Mouse (Mus musculus) macrophage (primary cell): ENCODE data around the gene Bbip1. TPM values are rescaled to one million over a fixed set of nuclear protein-coding genes. Genes with fewer than 3 reads are reported as not detected.
"Not testable (repeated sequence)": the region's sequence is repeated elsewhere in the genome, so short reads cannot be mapped to it uniquely, and the experiment has no call there.

Experiments used
- H3K27ac ChIP-seq: fragments of 350-480 bp; formaldehyde crosslinking; 2 replicates; pipeline ENCODE4 v1.9.0; 2021
- H3K36me3 ChIP-seq: fragments of 350-480 bp; formaldehyde crosslinking; 2 replicates; pipeline ENCODE4 v1.9.0; 2021; ENCODE audit errors: inconsistent target
- H3K4me3 ChIP-seq: fragments of 350-480 bp; formaldehyde crosslinking; 2 replicates; pipeline ENCODE4 v1.9.0; 2021; ENCODE audit errors: inconsistent target
- H3K79me2 ChIP-seq: fragments of 350-480 bp; formaldehyde crosslinking; 2 replicates; pipeline ENCODE4 v1.9.0; 2021; ENCODE audit errors: inconsistent target
- WGBS: methylation state at CpG from one replicate; pipeline ENCODE4 v1.1.7; 2026; ENCODE audit warnings: inconsistent platforms; ENCODE audit not compliant: missing documents; 5-methylcytosine and 5-hydroxymethylcytosine counted together
- polyA plus RNA-seq: library from polyadenylated mRNA; stranded (reverse); fragments of 250-400 nt; gene quantifications from 3 replicates; pipeline ENCODE4 v1.2.4, GENCODE M21; 2018; ENCODE audit warnings: inconsistent platforms

Gene Bbip1
- polyA plus RNA-seq, 1 experiment from 2014 or later = 49.1 TPM

DNA sequence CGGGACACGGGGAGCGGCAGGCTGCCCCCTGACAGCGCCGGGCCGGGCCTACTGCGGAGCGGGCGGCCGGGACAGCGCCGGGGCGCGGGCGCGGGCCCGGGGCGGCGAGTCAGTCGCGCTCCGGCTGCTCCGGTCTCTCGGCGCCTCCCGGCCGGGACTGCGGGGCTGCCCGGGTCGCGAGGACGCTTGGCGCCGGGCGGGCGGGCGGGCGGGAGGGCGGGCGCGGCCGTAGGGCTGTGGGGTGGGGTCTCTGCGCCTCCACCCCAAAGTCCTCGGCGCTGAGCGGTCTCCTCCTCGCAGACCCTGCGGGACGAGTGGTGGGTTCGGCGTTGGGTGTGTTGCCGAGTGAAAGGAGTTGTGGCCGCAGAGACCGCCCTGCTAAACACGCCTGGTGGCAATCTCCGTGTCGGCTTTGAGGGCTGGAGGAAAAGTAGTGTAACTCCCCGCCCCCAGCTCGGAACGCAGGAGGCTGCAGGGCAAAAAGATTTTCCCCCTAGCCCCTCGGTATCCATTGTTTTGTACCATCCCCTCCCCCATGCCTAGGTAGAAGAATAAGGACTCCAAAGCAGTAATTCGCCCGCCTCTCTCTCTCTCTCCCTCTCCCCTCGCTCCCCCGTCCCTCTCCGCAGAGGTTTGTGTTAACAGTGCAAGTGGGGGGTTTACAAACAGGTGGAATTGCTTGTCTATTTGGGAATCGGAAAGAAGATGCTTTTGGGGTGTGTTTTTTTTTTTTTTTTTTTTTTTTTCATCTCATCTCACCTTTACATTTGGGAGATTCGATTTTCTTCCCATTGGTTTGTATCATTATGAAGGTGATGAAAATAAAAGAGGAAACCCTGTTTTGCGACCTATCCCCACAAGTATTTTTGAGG is 980 bp upstream of the Bbip1 start:
- Histone ChIP-seq H3K79me2 (peaks cover 69% of the 10 kb centered on the region), H3K27ac (0 out of 2 replicates have a peak overlapping the region, but pooled peaks have one; percentile 7), H3K4me3 (peak overlapping the region; percentile 74), H3K36me3 (no peaks in the 10 kb centered on the region)
- under 1% methylated on average over 47 of the region's 69 CpGs for WGBS

- WGBS = 0% methylated on average over 44 of the region's 47 CpGs
Measured at GRCm38 (mm10) chr19:53944786-53945169, 351 bp upstream of the Bbip1 start.

DNA sequence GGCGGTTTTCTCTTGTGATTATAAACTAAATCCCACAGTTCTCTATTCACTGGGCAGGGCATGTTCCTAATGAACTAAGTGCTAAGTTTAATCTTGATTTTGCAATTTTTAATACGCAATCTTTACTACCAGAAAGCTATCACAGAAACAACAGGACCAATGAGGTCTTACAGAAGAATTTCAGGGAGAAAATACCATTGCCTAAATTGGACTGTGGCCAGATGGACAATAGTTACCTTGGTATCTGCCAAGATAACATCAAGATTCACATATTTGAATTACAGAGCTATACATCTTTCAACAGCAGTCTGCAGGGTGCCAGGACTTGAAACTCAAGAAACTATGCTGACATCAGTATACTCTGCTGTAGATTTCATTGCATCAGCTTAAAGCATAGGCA is 2.1 kb downstream of the Bbip1 start:
- 73% methylated on average over 2 of the region's 2 CpGs for WGBS
- Histone ChIP-seq H3K4me3 (no peak overlapping the region), H3K27ac (peak overlapping the region; percentile 78; the same call in 1 of the 2 replicates), H3K36me3 (peaks cover 10% of the 10 kb centered on the region; the same call in 1 of the 2 replicates), H3K79me2 (peaks cover 38% of the 10 kb centered on the region)

More at GRCm38 (mm10) chr19:53944786-53945169, 351 bp upstream of the Bbip1 start:
- Histone ChIP-seq H3K27ac (no peak overlapping the region), H3K36me3 (no peaks in the 10 kb centered on the region), H3K79me2 (peaks cover 63% of the 10 kb centered on the region), H3K4me3 (no peak overlapping the region)

- WGBS = 90% methylated on average over 4 of the region's 4 CpGs
- H3K27ac ChIP-seq = no peak overlapping the region
Measured at GRCm38 (mm10) chr19:53941139-53941538, 3.3 kb downstream of the Bbip1 start.

DNA sequence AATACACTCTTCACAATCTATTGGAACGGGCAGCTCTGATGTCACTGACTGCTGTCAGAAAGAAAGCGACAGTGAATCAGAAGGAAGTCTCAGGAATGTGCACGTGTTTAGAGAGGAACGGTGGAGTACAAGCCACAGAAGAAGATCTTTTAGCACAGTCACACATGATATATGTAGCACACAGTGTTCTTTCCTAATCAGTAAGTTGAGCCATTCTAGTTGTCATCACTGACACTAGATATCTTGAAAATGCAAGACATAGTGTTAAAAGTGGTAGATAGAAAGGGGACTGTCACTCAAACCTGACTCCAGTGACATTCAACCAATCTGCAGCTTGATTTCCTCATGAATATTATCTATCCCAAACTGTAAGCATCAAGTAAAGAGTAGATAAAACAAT is 5.0 kb downstream of the Bbip1 start:
- 73% methylated on average over 4 of the region's 4 CpGs for WGBS
- Histone ChIP-seq H3K79me2 (peaks cover 17% of the 10 kb centered on the region; the same call in 1 of the 2 replicates), H3K27ac (no peak overlapping the region), H3K36me3 (peaks cover 10% of the 10 kb centered on the region; the same call in 1 of the 2 replicates), H3K4me3 (no peak overlapping the region)

More at GRCm38 (mm10) chr19:53941139-53941538, 3.3 kb downstream of the Bbip1 start:
- peaks cover 26% of the 10 kb centered on the region for H3K79me2 ChIP-seq
- no peak overlapping the region for H3K4me3 ChIP-seq
- peaks cover 10% of the 10 kb centered on the region; the same call in 1 of the 2 replicates for H3K36me3 ChIP-seq

- no peak overlapping the region for H3K27ac ChIP-seq
- peaks cover 32% of the 10 kb centered on the region; the same call in 1 of the 2 replicates for H3K36me3 ChIP-seq
- no peak overlapping the region for H3K4me3 ChIP-seq
- no peaks in the 10 kb centered on the region for H3K79me2 ChIP-seq
Measured at GRCm38 (mm10) chr19:53934046-53934445, 10.4 kb downstream of the Bbip1 start.

GRCm38 (mm10) chr19:53933050-53933449 is 11.4 kb downstream of the Bbip1 start:
- Histone ChIP-seq H3K27ac (no peak overlapping the region), H3K4me3 (no peak overlapping the region), H3K36me3 (peaks cover 28% of the 10 kb centered on the region; the same call in 1 of the 2 replicates), H3K79me2 (no peaks in the 10 kb centered on the region)

DNA sequence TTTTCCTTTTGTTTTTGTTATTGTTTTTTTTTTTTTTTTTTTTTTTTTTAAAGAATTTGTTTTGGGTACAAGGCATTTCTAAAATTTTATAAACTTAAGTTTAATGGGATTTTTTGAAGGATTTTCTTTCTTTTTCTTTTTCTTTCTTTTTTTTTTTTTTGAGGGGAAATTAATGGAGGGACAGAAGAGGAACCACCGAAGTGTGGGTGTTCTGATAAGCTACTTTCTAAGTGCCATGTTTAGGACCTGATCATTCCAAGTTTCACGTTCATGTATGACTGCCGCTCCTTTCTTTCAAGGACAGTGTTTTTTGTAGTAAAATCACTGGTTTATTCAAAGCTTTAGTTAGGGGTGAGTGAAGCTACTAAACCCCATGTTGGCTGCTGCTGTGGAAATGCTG is 15.2 kb downstream of the Bbip1 start:
- no peak overlapping the region for H3K27ac ChIP-seq
- H3K79me2 ChIP-seq = no peaks in the 10 kb centered on the region
- H3K4me3 ChIP-seq = no peak overlapping the region
- WGBS = 48% methylated on average over 3 of the region's 3 CpGs
- peaks cover 22% of the 10 kb centered on the region; the same call in 1 of the 2 replicates for H3K36me3 ChIP-seq

DNA sequence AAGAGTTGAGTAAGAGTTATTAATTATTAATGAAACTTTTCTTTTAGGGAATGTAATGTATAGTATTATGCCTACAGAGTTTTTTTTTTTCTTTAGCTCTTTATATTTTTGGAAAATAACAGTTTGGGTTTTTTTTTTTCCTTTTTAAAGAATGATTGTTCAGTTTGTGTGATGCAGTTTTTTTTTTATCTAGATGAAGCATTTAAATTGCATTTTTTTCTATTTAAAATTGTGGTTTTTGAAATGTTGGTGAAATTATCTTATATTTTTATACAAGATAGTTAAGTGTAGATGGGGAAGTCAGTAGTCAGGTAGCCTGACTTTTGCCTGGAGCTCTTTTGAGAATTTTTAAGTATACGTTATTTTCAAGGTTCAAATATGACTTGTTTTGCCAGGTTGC is 17.7 kb downstream of the Bbip1 start:
- Histone ChIP-seq H3K27ac (no peak overlapping the region), H3K79me2 (no peaks in the 10 kb centered on the region), H3K4me3 (no peak overlapping the region), H3K36me3 (peaks cover 19% of the 10 kb centered on the region; the same call in 1 of the 2 replicates)
- WGBS = 100% methylated on average over 1 of the region's 1 CpGs

DNA sequence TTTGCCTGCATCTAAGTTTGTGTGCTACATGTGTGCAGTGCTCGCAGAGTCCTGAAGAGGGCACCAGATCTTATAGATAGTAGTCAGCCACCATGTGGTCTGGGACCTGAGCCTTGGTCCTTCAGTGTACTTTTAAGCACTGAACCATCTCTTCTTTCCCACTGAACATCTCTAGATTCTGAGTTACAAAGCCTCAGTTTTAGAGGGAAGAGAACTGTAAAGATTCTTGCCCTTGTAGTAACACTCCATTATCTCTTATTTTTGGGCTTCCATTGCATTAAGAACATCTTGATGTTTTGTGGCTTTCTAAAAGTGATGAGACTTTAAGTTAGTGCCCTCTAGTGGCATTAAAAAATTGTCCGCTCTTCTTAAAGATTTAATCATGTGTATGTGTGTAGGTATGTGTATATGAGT is 19.1 kb downstream of the Bbip1 start:
- H3K79me2 ChIP-seq = no peaks in the 10 kb centered on the region
- peaks cover 7% of the 10 kb centered on the region; the same call in 1 of the 2 replicates for H3K36me3 ChIP-seq
- no peak overlapping the region for H3K27ac ChIP-seq
- no peak overlapping the region for H3K4me3 ChIP-seq
- 76% methylated on average over 2 of the region's 2 CpGs for WGBS

GRCm38 (mm10) chr19:53921996-53922395 is 22.4 kb downstream of the Bbip1 start:
- 97% methylated on average over 3 of the region's 3 CpGs for WGBS
- H3K36me3 ChIP-seq, H3K27ac ChIP-seq, H3K4me3 ChIP-seq, H3K79me2 ChIP-seq: not testable (repeated sequence)

DNA sequence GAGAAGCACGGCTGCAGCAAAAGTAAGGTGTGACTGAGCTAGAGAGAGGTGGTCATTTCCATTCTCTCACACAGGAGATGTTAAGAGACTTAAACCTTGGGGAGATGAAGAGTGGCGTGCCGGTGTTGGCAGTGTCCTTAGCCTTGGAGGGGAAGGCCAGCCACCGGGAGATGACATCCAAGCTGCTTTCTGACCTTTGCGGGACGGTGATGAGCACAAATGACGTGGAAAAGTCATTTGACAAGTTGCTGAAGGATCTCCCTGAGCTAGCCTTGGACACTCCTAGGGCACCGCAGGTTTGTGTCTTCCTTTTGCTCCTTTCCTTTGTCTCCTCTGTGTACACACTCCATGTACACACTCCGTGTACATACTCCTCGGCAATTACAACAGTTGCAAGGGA is 24.9 kb downstream of the Bbip1 start:
- Histone ChIP-seq H3K4me3 (no peak overlapping the region), H3K36me3 (no peaks in the 10 kb centered on the region)
- WGBS = 93% methylated on average over 10 of the region's 10 CpGs

DNA sequence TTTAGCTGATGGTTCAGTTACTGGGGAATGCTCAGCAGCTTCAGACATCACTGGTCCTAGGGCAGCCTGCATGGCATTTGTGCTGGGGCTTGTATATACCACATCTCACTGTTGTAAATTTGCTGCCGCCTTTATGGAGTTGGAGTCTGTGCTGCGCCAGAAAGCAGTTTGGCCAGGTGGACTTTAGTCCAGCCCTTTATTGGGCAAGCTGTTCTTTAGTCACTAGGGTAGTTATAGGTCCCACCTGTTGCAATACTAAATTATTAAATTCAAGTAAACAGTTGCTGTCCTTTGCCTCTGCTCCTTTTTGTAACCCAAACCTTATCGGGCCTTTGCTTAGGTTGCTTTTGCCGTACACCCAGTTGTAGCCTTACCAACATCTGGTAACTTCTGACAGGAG is 29.5 kb downstream of the Bbip1 start:
- Histone ChIP-seq H3K36me3 (no peaks in the 10 kb centered on the region), H3K4me3 (no peak overlapping the region), H3K27ac (no peak overlapping the region), H3K79me2 (no peaks in the 10 kb centered on the region)
- 98% methylated on average over 4 of the region's 4 CpGs for WGBS

More for the DNA sequence above, 24.9 kb downstream of the Bbip1 start:
- H3K27ac ChIP-seq = no peak overlapping the region
- no peaks in the 10 kb centered on the region for H3K79me2 ChIP-seq

- not testable (repeated sequence) for H3K36me3 ChIP-seq, H3K4me3 ChIP-seq, H3K27ac ChIP-seq
- peaks cover 16% of the 10 kb centered on the region for H3K79me2 ChIP-seq
Measured at GRCm38 (mm10) chr19:53906703-53907070, 37.7 kb downstream of the Bbip1 start.

GRCm38 (mm10) chr19:53906033-53906702 is 38.3 kb downstream of the Bbip1 start:
- Histone ChIP-seq H3K4me3 (peak overlapping the region; percentile 8; the same call in 1 of the 2 replicates), H3K27ac (no peak overlapping the region)

More at GRCm38 (mm10) chr19:53906033-53906702, 38.3 kb downstream of the Bbip1 start:
- WGBS = 0% methylated on average over 6 of the region's 6 CpGs
- Histone ChIP-seq H3K36me3 (0 out of 2 replicates have a peak, but pooled peaks cover 10% of the 10 kb centered on the region), H3K79me2 (peaks cover 16% of the 10 kb centered on the region)
